Mouse (Mus musculus) liver, embryonic 15.5 days (tissue): ENCODE measurements at regions not wholly inside any gene's neighbourhood (a gene's known extent, or its start where the extent isn't known, plus 50 kb on each side); places are given as distances from the start of the nearest gene placed in this dataset.

Source experiments
- ATAC-seq: fragments of 200-750 bp; cut with Nextera tagmentation; 2 replicates; pipeline ENCODE4 v1.8.0; 2017; ENCODE audit warnings: moderate number of reproducible peaks, mild to moderate bottlenecking, moderate library complexity; ENCODE audit not compliant: insufficient read depth
- H3K27ac ChIP-seq: fragments of 300-500 bp; sonication (generic); replicated peaks from 2 replicates; pipeline ENCODE4 v1.5.1; 2015; ENCODE audit warnings: mild to moderate bottlenecking, inconsistent platforms
- H3K27me3 ChIP-seq: fragments of 300-500 bp; sonication (generic); 2 replicates; pipeline ENCODE4 v1.6.1; 2015; ENCODE audit warnings: mild to moderate bottlenecking, inconsistent platforms
- H3K36me3 ChIP-seq: fragments of 300-500 bp; sonication (generic); replicated peaks from 2 replicates; pipeline ENCODE4 v1.6.1; 2015; ENCODE audit warnings: moderate library complexity, mild to moderate bottlenecking, inconsistent platforms
- H3K4me1 ChIP-seq: fragments of 300-500 bp; sonication (generic); replicated peaks from 2 replicates; pipeline ENCODE4 v1.6.1; 2015; ENCODE audit warnings: inconsistent platforms
- H3K4me2 ChIP-seq: fragments of 300-500 bp; sonication (generic); 2 replicates; pipeline ENCODE4 v1.6.1; 2015; ENCODE audit warnings: moderate library complexity, mild to moderate bottlenecking, inconsistent platforms
- H3K4me3 ChIP-seq: fragments of 300-500 bp; sonication (generic); replicated peaks from 2 replicates; pipeline ENCODE4 v1.5.1; 2015; ENCODE audit warnings: mild to moderate bottlenecking, inconsistent platforms
- H3K9ac ChIP-seq: fragments of 300-500 bp; sonication (generic); 2 replicates; pipeline ENCODE4 v1.6.1; 2015; ENCODE audit warnings: moderate library complexity, mild to moderate bottlenecking, inconsistent platforms
- H3K9me3 ChIP-seq: fragments of 300-500 bp; sonication (generic); replicated peaks from 2 replicates; pipeline ENCODE4 v1.6.1; 2016; ENCODE audit warnings: inconsistent platforms
- WGBS: fragments of 180-500 bp; shearing (Covaris S2); methylation state at CpG from one replicate; pipeline ENCODE4 v1.1.7; 2015; ENCODE audit warnings: mixed read lengths; ENCODE audit not compliant: insufficient replicate concordance; 5-methylcytosine and 5-hydroxymethylcytosine counted together

- ATAC-seq: no peak
- WGBS: 53% methylated on average over 10 of the region's 10 CpGs
- no peak overlapping the region for H3K27ac ChIP-seq
Observed at GRCm38 (mm10) chr2:33980884-33981283, 93.1 kb upstream of the Mvb12b start.

GRCm38 (mm10) chr2:33979276-33979675, 91.5 kb upstream of the Mvb12b start:
- no peak overlapping the region for H3K9ac ChIP-seq
- no peaks in the 10 kb centered on the region for H3K9me3 ChIP-seq
- no peak for ATAC-seq
- H3K4me1 ChIP-seq: no peaks in the 10 kb centered on the region
- H3K36me3 ChIP-seq: no peaks in the 10 kb centered on the region
- no peaks in the 10 kb centered on the region for H3K27me3 ChIP-seq
- H3K4me3 ChIP-seq: no peak overlapping the region
- no peak overlapping the region for H3K27ac ChIP-seq
- H3K4me2 ChIP-seq: no peak overlapping the region

More at GRCm38 (mm10) chr2:33980884-33981283, 93.1 kb upstream of the Mvb12b start:
- Histone ChIP-seq H3K36me3 (no peaks in the 10 kb centered on the region), H3K9me3 (no peaks in the 10 kb centered on the region), H3K4me1 (no peaks in the 10 kb centered on the region), H3K4me3 (no peak overlapping the region), H3K4me2 (no peak overlapping the region), H3K9ac (no peak overlapping the region), H3K27me3 (no peaks in the 10 kb centered on the region)

GRCm38 (mm10) chr2:33978550-33978949, 90.8 kb upstream of the Mvb12b start:
- Histone ChIP-seq H3K27me3 (no peaks in the 10 kb centered on the region), H3K4me1 (no peaks in the 10 kb centered on the region), H3K9ac (no peak overlapping the region), H3K27ac (no peak overlapping the region), H3K36me3 (no peaks in the 10 kb centered on the region), H3K9me3 (no peaks in the 10 kb centered on the region), H3K4me2 (no peak overlapping the region), H3K4me3 (no peak overlapping the region)
- WGBS: 54% methylated on average over 4 of the region's 4 CpGs
- ATAC-seq: no peak

- Histone ChIP-seq H3K36me3 (no peaks in the 10 kb centered on the region), H3K4me3 (no peak overlapping the region), H3K9ac (no peak overlapping the region), H3K27ac (no peak overlapping the region), H3K4me2 (no peak overlapping the region), H3K4me1 (no peaks in the 10 kb centered on the region), H3K9me3 (no peaks in the 10 kb centered on the region), H3K27me3 (no peaks in the 10 kb centered on the region)
- 62% methylated on average over 20 of the region's 20 CpGs for WGBS
- ATAC-seq: no peak
Observed at GRCm38 (mm10) chr2:33977576-33978352, 90.0 kb upstream of the Mvb12b start.

- Histone ChIP-seq H3K27ac (no peak overlapping the region), H3K36me3 (no peaks in the 10 kb centered on the region), H3K9ac (no peak overlapping the region), H3K4me3 (no peak overlapping the region), H3K4me2 (no peak overlapping the region), H3K4me1 (no peaks in the 10 kb centered on the region), H3K9me3 (no peaks in the 10 kb centered on the region), H3K27me3 (no peaks in the 10 kb centered on the region)
- 71% methylated on average over 5 of the region's 5 CpGs for WGBS
- no peak for ATAC-seq
Observed at GRCm38 (mm10) chr2:33977151-33977550, 89.4 kb upstream of the Mvb12b start.

- ATAC-seq: no peak
- H3K4me1 ChIP-seq: no peaks in the 10 kb centered on the region
- no peaks in the 10 kb centered on the region for H3K36me3 ChIP-seq
- no peak overlapping the region for H3K4me2 ChIP-seq
- 68% methylated on average over 9 of the region's 9 CpGs for WGBS
- no peaks in the 10 kb centered on the region for H3K27me3 ChIP-seq
- H3K9me3 ChIP-seq: no peaks in the 10 kb centered on the region
- no peak overlapping the region for H3K9ac ChIP-seq
- H3K27ac ChIP-seq: no peak overlapping the region
- H3K4me3 ChIP-seq: no peak overlapping the region
Observed at GRCm38 (mm10) chr2:33976183-33976582, 88.4 kb upstream of the Mvb12b start.

- WGBS: 61% methylated on average over 14 of the region's 14 CpGs
- Histone ChIP-seq H3K4me2 (no peak overlapping the region), H3K36me3 (no peaks in the 10 kb centered on the region), H3K4me3 (no peak overlapping the region), H3K27me3 (no peaks in the 10 kb centered on the region), H3K27ac (no peak overlapping the region), H3K9me3 (no peaks in the 10 kb centered on the region), H3K9ac (no peak overlapping the region), H3K4me1 (no peaks in the 10 kb centered on the region)
- no peak for ATAC-seq
Observed at GRCm38 (mm10) chr2:33975423-33976127, 87.8 kb upstream of the Mvb12b start.

- H3K27me3 ChIP-seq: no peaks in the 10 kb centered on the region
- no peak overlapping the region for H3K4me2 ChIP-seq
- no peak overlapping the region for H3K4me3 ChIP-seq
- no peak overlapping the region for H3K9ac ChIP-seq
- H3K4me1 ChIP-seq: no peaks in the 10 kb centered on the region
- no peak for ATAC-seq
- H3K27ac ChIP-seq: no peak overlapping the region
- 67% methylated on average over 15 of the region's 15 CpGs for WGBS
- H3K9me3 ChIP-seq: no peaks in the 10 kb centered on the region
- H3K36me3 ChIP-seq: no peaks in the 10 kb centered on the region
Observed at GRCm38 (mm10) chr2:33974737-33975422, 87.1 kb upstream of the Mvb12b start.

GRCm38 (mm10) chr2:33974031-33974430, 86.3 kb upstream of the Mvb12b start:
- no peak for ATAC-seq
- Histone ChIP-seq H3K36me3 (no peaks in the 10 kb centered on the region), H3K4me2 (no peak overlapping the region), H3K9me3 (no peaks in the 10 kb centered on the region), H3K4me1 (no peaks in the 10 kb centered on the region), H3K4me3 (no peak overlapping the region), H3K27ac (no peak overlapping the region), H3K9ac (no peak overlapping the region), H3K27me3 (no peaks in the 10 kb centered on the region)
- 64% methylated on average over 3 of the region's 3 CpGs for WGBS

GRCm38 (mm10) chr2:33973213-33973834, 85.6 kb upstream of the Mvb12b start:
- Histone ChIP-seq H3K36me3 (no peaks in the 10 kb centered on the region), H3K9ac (no peak overlapping the region), H3K9me3 (no peaks in the 10 kb centered on the region), H3K4me2 (no peak overlapping the region), H3K27ac (no peak overlapping the region), H3K4me3 (no peak overlapping the region), H3K27me3 (0 out of 2 replicates have a peak, but pooled peaks cover under 1% of the 10 kb centered on the region), H3K4me1 (no peaks in the 10 kb centered on the region)
- ATAC-seq: no peak
- 62% methylated on average over 4 of the region's 4 CpGs for whole genome bisulfite sequencing

- no peaks in the 10 kb centered on the region for H3K9me3 ChIP-seq
- H3K4me2 ChIP-seq: peak overlapping the region; percentile 13; the same call in 1 of the 2 replicates
- no peak overlapping the region for H3K27ac ChIP-seq
- no peak overlapping the region for H3K9ac ChIP-seq
- no peak overlapping the region for H3K4me3 ChIP-seq
- H3K27me3 ChIP-seq: peaks cover 21% of the 10 kb centered on the region
- WGBS: 48% methylated on average over 7 of the region's 7 CpGs
- H3K36me3 ChIP-seq: no peaks in the 10 kb centered on the region
- no peak for ATAC-seq
- no peaks in the 10 kb centered on the region for H3K4me1 ChIP-seq
Observed at GRCm38 (mm10) chr2:33966984-33967421, 79.3 kb upstream of the Mvb12b start.
